Mouse (Mus musculus): ENCODE results near the gene Ramac. TPM values are rescaled to one million over a fixed set of nuclear protein-coding genes. Genes with fewer than 3 reads are reported as not detected.
A peak's percentile ranks its signal among the peaks of the same experiment; 100 is the strongest.

Ramac gene
- total RNA-seq (2021), result 10 to 100 TPM; 21.6 to 22.2 TPM
- long read RNA-seq, experiment 1, transcript Ramac-201 (3 exons, 1,452 nt), result major isoform, 31 of 33 reads
- long read RNA-seq, experiment 1, partial matches to known transcripts, result 0 of 33 reads
- long read RNA-seq, experiment 1, other reads (novel, unspliced or antisense), result 1 of 33 reads
- long read RNA-seq, experiment 2, transcript Ramac-201 (3 exons, 1,452 nt), result major isoform, 29 of 35 reads
- long read RNA-seq, experiment 2, partial matches to known transcripts, result 5 of 35 reads
- long read RNA-seq, experiment 2, other reads (novel, unspliced or antisense), result 1 of 35 reads

DNA sequence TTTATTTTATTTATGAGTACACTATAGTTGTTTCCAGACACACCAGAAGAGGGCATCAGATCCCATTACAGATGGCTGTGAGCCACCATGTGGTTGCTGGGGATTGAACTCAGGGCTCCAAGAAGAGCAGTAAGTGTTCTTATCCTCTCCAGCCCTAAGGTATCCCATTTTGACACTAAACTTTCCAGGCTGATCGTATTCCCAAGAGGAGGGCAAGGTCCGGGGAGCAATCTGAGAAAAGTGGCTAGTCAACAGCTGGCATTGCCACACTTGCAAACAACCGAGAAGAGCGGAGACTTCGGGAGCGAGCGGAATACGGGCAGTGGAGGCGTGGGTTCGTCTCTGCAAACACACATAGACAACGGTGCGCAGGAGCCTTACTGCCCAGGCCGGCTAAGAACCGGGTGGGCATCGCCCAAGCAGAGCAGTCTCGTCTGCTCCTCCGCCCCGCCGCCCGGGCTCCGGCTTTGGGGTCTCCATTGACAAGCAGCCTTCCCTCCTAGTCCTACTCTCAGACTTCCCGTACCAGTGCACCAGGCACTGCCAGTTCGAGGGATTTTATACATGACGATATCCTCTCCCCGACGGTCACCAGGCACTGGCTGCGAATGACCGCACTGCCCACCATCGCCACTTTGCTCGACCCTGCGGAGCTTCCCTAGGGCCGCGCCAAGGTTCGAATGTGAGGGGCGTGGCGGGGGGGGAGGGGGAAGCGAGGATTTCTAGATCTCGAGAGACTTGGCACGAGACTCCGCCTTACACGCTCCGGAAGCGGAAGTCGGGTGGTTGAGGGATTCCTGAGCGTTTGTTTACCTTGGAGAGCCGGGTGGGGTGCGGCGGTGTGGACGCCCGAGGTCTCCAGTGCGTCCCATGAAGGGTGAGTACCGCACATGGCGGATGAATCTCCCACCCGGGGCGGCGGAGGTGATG, at the start of gene Ramac:
Ramac (plus strand) TSS at position 746 of the 930 bp plus-strand sequence.
- intact Hi-C loops (cut with DNase I; ENCODE audit: low total_unique reads), result no loop called here
- DNase-seq, result peak; percentile 90

DNA sequence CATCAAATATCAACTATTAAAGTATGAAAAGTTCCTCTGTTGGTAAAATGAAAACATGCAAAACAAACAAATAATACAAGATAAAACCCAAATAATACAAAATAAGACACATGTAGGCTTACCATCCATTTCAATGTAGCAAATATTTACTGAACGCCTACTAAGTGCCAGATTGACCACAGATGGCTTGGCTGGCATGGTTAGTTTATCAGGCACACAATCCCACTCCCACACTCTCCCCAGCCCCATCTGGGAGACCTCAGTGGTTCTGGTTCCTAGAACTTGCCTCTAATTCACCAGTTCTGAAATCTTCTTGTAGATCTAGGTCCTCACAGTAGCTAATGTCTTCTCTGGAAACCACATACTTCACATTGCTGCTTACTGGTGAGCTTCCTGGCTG, 44.1 kb upstream of the Ramac start:
- intact Hi-C loops (cut with DNase I; ENCODE audit: low total_unique reads), result no loop called here
- DNase-seq, result no peak

- DNase-seq, result no peak
- intact Hi-C loops (cut with DNase I; ENCODE audit: low total_unique reads), result no loop called here
Measured at GRCm38 (mm10) chr7:81719216-81719661, 43.5 kb upstream of the Ramac start.

- no peak for DNase-seq
- intact Hi-C loops (cut with DNase I; ENCODE audit: low total_unique reads), result no loop called here
Measured at GRCm38 (mm10) chr7:81721271-81721670, 41.5 kb upstream of the Ramac start.

GRCm38 (mm10) chr7:81723851-81724250, 38.9 kb upstream of the Ramac start:
- intact Hi-C loops (cut with DNase I; ENCODE audit: low total_unique reads), result no loop called here
- no peak for DNase-seq

GRCm38 (mm10) chr7:81725986-81726727, 36.6 kb upstream of the Ramac start:
- intact Hi-C loops (cut with DNase I; ENCODE audit: low total_unique reads), result no loop called here
- DNase-seq, result no peak

DNA sequence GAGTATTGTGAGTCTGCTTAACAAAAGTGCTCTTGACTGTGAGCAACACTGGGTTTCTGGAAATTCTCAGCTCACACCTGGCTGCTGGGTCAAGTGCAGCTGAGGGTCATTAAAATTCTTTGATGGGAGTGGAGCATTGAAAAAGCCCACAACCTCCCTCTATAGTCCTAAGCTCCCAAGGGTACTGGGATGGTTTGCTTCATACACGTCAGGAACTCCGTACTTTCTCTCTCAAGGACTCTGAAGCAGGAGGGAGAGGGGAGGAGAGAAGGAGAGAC, 36.1 kb upstream of the Ramac start:
- no peak for DNase-seq
- intact Hi-C loops (cut with DNase I; ENCODE audit: low total_unique reads), result no loop called here

GRCm38 (mm10) chr7:81727716-81728115, 35.0 kb upstream of the Ramac start:
- intact Hi-C loops (cut with DNase I; ENCODE audit: low total_unique reads), result no loop called here

GRCm38 (mm10) chr7:81729787-81730186, 32.9 kb upstream of the Ramac start:
- DNase-seq, result no peak
- intact Hi-C loops (cut with DNase I; ENCODE audit: low total_unique reads), result no loop called here

More at GRCm38 (mm10) chr7:81727716-81728115, 35.0 kb upstream of the Ramac start:
- no peak for DNase-seq

GRCm38 (mm10) chr7:81731181-81731651, 31.5 kb upstream of the Ramac start:
- DNase-seq, result no peak
- intact Hi-C loops (cut with DNase I; ENCODE audit: low total_unique reads), result no loop called here

- intact Hi-C loops (cut with DNase I; ENCODE audit: low total_unique reads), result no loop called here
- DNase-seq, result no peak
Measured at GRCm38 (mm10) chr7:81732183-81733089, 30.3 kb upstream of the Ramac start.

GRCm38 (mm10) chr7:81735300-81736048, 27.3 kb upstream of the Ramac start:
- DNase-seq, result no peak
- intact Hi-C loops (cut with DNase I; ENCODE audit: low total_unique reads), result no loop called here

- intact Hi-C loops (cut with DNase I; ENCODE audit: low total_unique reads), result no loop called here
- no peak for DNase-seq
Measured at GRCm38 (mm10) chr7:81738720-81739385, 23.9 kb upstream of the Ramac start.

DNA sequence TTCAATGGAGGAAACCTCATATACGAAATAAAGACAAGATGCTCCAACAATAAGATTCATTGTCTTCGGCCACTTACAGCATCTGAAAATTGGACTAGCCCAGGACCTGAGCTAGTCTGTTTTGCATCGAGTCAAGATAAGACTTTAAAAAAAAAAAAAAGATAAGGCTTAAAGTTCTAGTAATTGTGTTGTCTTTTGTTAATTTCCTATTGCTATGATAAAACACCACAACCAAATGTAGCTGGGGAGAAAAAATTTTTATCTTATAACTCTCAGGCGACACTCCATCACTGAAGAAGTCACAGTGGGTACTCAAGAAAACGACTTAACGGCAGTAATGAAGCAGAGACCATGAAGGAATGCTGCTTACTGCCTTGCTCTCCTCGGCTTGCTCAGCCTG, 22.7 kb upstream of the Ramac start:
- DNase-seq, result no peak
- intact Hi-C loops (cut with DNase I; ENCODE audit: low total_unique reads), result no loop called here

DNA sequence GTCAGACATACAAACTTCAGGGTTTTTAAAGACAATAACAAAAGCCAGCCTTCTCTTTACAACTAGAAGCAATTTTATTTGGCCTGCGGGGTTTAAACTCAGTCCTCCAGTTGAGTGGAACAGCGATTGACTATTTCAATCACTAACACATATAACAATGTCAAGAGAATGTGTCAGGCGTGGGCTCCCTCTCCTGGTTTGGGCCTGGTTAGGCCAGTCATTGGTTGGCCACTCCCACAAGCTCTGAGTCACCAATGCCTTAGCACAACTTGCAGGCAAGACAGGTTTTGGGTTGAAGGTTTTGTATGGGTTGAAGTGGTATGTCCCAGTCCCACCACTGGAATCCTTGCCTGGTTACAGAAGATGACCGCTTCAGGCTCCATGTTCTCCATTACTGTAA, 18.6 kb upstream of the Ramac start:
- DNase-seq, result peak; percentile 18
- intact Hi-C loops (cut with DNase I; ENCODE audit: low total_unique reads), result no loop called here

DNA sequence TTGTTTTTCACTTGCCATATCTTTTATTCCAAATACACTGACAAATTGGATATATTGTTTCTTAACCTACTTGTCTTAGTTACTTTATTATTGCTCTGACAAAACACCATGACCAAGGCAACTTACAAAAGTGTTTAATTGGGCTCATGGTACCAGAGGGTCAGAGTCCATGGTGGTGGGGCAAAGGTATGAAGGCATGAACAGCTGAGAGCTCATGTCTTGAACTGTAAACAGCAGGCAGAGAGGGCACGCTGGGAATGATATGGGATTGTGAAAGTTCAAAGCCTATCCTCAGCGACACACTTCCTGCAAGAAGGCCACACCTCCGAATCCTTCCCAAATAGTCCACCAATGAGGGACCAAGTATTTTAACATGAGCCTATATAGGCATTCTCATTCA, 14.8 kb upstream of the Ramac start:
- DNase-seq, result no peak
- intact Hi-C loops (cut with DNase I; ENCODE audit: low total_unique reads), result no loop called here

- DNase-seq, result no peak
- intact Hi-C loops (cut with DNase I; ENCODE audit: low total_unique reads), result no loop called here
Measured at GRCm38 (mm10) chr7:81763110-81763845, 553 bp downstream of the Ramac start.

Measured in gastrocnemius, postnatal 14 days (tissue).